Mouse (Mus musculus) midbrain, embryonic 15.5 days (tissue): ENCODE results near the gene Matn4. TPM values are rescaled to one million over a fixed set of nuclear protein-coding genes. Genes with fewer than 3 reads are reported as not detected.
"Not testable (repeated sequence)": the region's sequence is repeated elsewhere in the genome, so short reads cannot be mapped to it uniquely, and the experiment has no call there.

ENCODE experiments used
- ATAC-seq: fragments of 200-750 bp; cut with Nextera tagmentation; replicated peaks from 2 replicates; pipeline ENCODE4 v1.8.0; 2017; ENCODE audit warnings: moderate TSS enrichment
- H3K27ac ChIP-seq: fragments of 300-500 bp; sonication (generic); 2 replicates; pipeline ENCODE4 v1.5.1; 2015; ENCODE audit warnings: mild to moderate bottlenecking, inconsistent platforms
- H3K27me3 ChIP-seq: fragments of 300-500 bp; sonication (generic); replicated peaks from 2 replicates; pipeline ENCODE4 v1.6.1; 2015; ENCODE audit warnings: inconsistent platforms
- H3K36me3 ChIP-seq: fragments of 300-500 bp; sonication (generic); replicated peaks from 2 replicates; pipeline ENCODE4 v1.6.1; 2015; ENCODE audit warnings: inconsistent platforms
- H3K4me1 ChIP-seq: fragments of 300-500 bp; sonication (generic); 2 replicates; pipeline ENCODE4 v1.6.1; 2015; ENCODE audit warnings: inconsistent platforms
- H3K4me2 ChIP-seq: fragments of 300-500 bp; sonication (generic); 2 replicates; pipeline ENCODE4 v1.6.1; 2015; ENCODE audit warnings: inconsistent platforms, mild to moderate bottlenecking, moderate library complexity
- H3K4me3 ChIP-seq: fragments of 300-500 bp; sonication (generic); 2 replicates; pipeline ENCODE4 v1.5.1; 2015; ENCODE audit warnings: mild to moderate bottlenecking, inconsistent platforms
- H3K9ac ChIP-seq: fragments of 300-500 bp; sonication (generic); 2 replicates; pipeline ENCODE4 v1.6.1; 2015; ENCODE audit warnings: mild to moderate bottlenecking, inconsistent platforms
- H3K9me3 ChIP-seq: fragments of 300-500 bp; sonication (generic); 2 replicates; pipeline ENCODE4 v1.6.1; 2016; ENCODE audit warnings: inconsistent platforms
- WGBS: fragments of 180-500 bp; shearing (Covaris S2); methylation state at CpG from one replicate; pipeline ENCODE4 v1.1.7; 2015; ENCODE audit warnings: mixed read lengths; 5-methylcytosine and 5-hydroxymethylcytosine counted together
- microRNA-seq: library from miRNA; unstranded; fragments of <30 nt; microRNA quantifications from one replicate; pipeline ENCODE4, GENCODE M21; 2016
- polyA plus RNA-seq: library from polyadenylated mRNA; unstranded; fragments of >200 nt; fragmentation: Nextera tagmentation; extraction: Ambion mirVana; gene quantifications from 2 replicates; pipeline ENCODE4 v1.2.1, GENCODE M21; 2015

Matn4 gene
- polyA plus RNA-seq, 1 experiment from 2014 or later = 0.65 TPM

DNA sequence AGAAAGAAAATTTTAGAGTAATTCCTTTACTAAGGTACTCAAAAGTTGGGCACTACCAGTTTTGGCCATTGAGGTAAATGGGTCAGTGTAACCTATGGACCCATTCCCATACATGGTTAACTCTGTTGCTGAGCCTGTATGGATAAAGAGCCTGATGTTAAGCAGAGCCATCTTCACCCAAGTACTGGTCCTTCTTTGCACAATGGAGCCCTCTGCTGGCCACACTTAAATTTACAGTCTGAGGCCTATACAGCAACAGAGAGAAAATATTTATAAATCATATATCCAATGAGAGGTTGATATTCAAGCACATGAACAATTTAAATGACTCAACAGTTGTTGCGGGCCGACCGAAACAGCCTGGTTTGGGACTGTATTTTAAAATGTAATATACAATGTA is 56.0 kb downstream of the Matn4 start:
- H3K9ac ChIP-seq = no peak overlapping the region
- no peak overlapping the region for H3K4me3 ChIP-seq
- no peak overlapping the region for H3K27ac ChIP-seq
- H3K9me3 ChIP-seq = no peaks in the 10 kb centered on the region
- H3K27me3 ChIP-seq = no peaks in the 10 kb centered on the region
- H3K4me2 ChIP-seq = no peak overlapping the region
- 89% methylated on average over 3 of the region's 3 CpGs for WGBS
- H3K36me3 ChIP-seq = no peaks in the 10 kb centered on the region
- no peaks in the 10 kb centered on the region for H3K4me1 ChIP-seq
- ATAC-seq = no peak

- not testable (repeated sequence) for H3K27ac ChIP-seq, H3K4me3 ChIP-seq, H3K27me3 ChIP-seq, ATAC-seq, H3K4me2 ChIP-seq, H3K9me3 ChIP-seq, H3K9ac ChIP-seq, H3K4me1 ChIP-seq, H3K36me3 ChIP-seq
Measured at GRCm38 (mm10) chr2:164347697-164348096, 57.3 kb downstream of the Matn4 start.

DNA sequence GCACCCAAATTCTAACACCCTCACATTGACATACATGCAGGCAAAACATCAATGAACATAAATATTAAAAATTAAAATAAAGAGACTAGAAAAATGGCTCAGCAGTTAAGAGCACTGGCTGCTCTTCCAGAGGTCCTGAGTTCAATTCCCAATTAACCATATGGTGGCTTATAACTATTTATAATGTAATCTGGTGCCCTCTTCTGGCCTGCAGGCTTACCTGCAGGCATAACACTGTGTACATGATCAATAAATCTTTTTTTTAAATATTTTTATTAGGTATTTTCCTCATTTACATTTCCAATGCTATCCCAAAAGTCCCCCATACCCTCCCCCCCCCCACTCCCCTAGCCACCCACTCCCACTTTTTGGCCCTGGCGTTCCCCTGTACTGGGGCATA is 61.2 kb downstream of the Matn4 start:
- ATAC-seq = not testable (repeated sequence)

More for the DNA sequence above, 61.2 kb downstream of the Matn4 start:
- not testable (repeated sequence) for H3K27ac ChIP-seq, H3K36me3 ChIP-seq, H3K4me1 ChIP-seq, H3K4me2 ChIP-seq, H3K9ac ChIP-seq, H3K9me3 ChIP-seq, H3K4me3 ChIP-seq, H3K27me3 ChIP-seq
- WGBS = 75% methylated on average over 1 of the region's 1 CpGs

Small RNA genes within 50 kb of the gene (microRNA-seq; reads per million reads assigned to microRNA genes)
- gene Mir7678 = not detected

Other genes starting within 250 kb of the Matn4 start
- gene Kcns1, start 234.0 kb downstream of the Matn4 start, polyA plus RNA-seq = 1.3 and 1.7 TPM in 2 replicates
- not detected in 2 replicates for gene Wfdc5, start 222.4 kb downstream of the Matn4 start, polyA plus RNA-seq
- gene Wfdc12, start 214.6 kb downstream of the Matn4 start, polyA plus RNA-seq = not detected in 2 replicates
- gene Wfdc15a, start 205.0 kb downstream of the Matn4 start, polyA plus RNA-seq = not detected in 2 replicates
- not detected in 2 replicates for gene Wfdc15b, start 183.5 kb downstream of the Matn4 start, polyA plus RNA-seq
- not detected in 2 replicates for gene Svs2, start 166.7 kb downstream of the Matn4 start, polyA plus RNA-seq
- not detected in 2 replicates for gene Svs3b, start 148.5 kb downstream of the Matn4 start, polyA plus RNA-seq
- gene Svs4, start 126.7 kb downstream of the Matn4 start, polyA plus RNA-seq = not detected in 2 replicates
- gene Svs3a, start 115.9 kb downstream of the Matn4 start, polyA plus RNA-seq = not detected in 2 replicates
- gene Svs6, start 88.4 kb downstream of the Matn4 start, polyA plus RNA-seq = not detected in 2 replicates
- gene Svs5, start 72.4 kb downstream of the Matn4 start, polyA plus RNA-seq = not detected in 2 replicates
- not detected in 2 replicates for gene Slpi, start 16.1 kb downstream of the Matn4 start, polyA plus RNA-seq
- 0.05 TPM in 1 of 2 replicates, not detected in the other for gene Rbpjl, start 2.0 kb downstream of the Matn4 start, polyA plus RNA-seq
- 6.7 and 7.1 TPM in 2 replicates for gene Sdc4, start 38.7 kb upstream of the Matn4 start, polyA plus RNA-seq
- gene Sys1, start 51.8 kb upstream of the Matn4 start, polyA plus RNA-seq = 87.9 and 90.5 TPM in 2 replicates
- gene Gm20458, start 55.8 kb upstream of the Matn4 start, polyA plus RNA-seq = 2.4 and 3.5 TPM in 2 replicates
- not detected in 2 replicates for gene Trp53tg5, start 68.6 kb upstream of the Matn4 start, polyA plus RNA-seq
- gene Dbndd2, start 80.9 kb upstream of the Matn4 start, polyA plus RNA-seq = 19.2 and 19.5 TPM in 2 replicates
- 97.7 and 101 TPM in 2 replicates for gene Pigt, start 92.4 kb upstream of the Matn4 start, polyA plus RNA-seq
- gene Wfdc2, start 157.3 kb upstream of the Matn4 start, polyA plus RNA-seq = 2.6 and 3.2 TPM in 2 replicates
- not detected in 2 replicates for gene Spint3, start 168.3 kb upstream of the Matn4 start, polyA plus RNA-seq
- not detected in 2 replicates for gene Wfdc6a, start 180.3 kb upstream of the Matn4 start, polyA plus RNA-seq
- gene Eppin, start 188.4 kb upstream of the Matn4 start, polyA plus RNA-seq = not detected in 2 replicates
- gene Wfdc6b, start 208.4 kb upstream of the Matn4 start, polyA plus RNA-seq = not detected in 2 replicates
- gene Wfdc8, start 208.5 kb upstream of the Matn4 start, polyA plus RNA-seq = not detected in 2 replicates
- not detected in 2 replicates for gene Wfdc16, start 233.6 kb upstream of the Matn4 start, polyA plus RNA-seq